Mouse (Mus musculus): ENCODE data around the gene Dnajb9. TPM values are rescaled to one million over a fixed set of nuclear protein-coding genes. Genes with fewer than 3 reads are reported as not detected.
A peak's percentile ranks its signal among the peaks of the same experiment; 100 is the strongest.
"Not testable (repeated sequence)": the region's sequence is repeated elsewhere in the genome, so short reads cannot be mapped to it uniquely, and the experiment has no call there.

Gene Dnajb9
- 9.1 and 10.1 TPM in 2 replicates for polyA plus RNA-seq (2012; rRNA removed)

DNA sequence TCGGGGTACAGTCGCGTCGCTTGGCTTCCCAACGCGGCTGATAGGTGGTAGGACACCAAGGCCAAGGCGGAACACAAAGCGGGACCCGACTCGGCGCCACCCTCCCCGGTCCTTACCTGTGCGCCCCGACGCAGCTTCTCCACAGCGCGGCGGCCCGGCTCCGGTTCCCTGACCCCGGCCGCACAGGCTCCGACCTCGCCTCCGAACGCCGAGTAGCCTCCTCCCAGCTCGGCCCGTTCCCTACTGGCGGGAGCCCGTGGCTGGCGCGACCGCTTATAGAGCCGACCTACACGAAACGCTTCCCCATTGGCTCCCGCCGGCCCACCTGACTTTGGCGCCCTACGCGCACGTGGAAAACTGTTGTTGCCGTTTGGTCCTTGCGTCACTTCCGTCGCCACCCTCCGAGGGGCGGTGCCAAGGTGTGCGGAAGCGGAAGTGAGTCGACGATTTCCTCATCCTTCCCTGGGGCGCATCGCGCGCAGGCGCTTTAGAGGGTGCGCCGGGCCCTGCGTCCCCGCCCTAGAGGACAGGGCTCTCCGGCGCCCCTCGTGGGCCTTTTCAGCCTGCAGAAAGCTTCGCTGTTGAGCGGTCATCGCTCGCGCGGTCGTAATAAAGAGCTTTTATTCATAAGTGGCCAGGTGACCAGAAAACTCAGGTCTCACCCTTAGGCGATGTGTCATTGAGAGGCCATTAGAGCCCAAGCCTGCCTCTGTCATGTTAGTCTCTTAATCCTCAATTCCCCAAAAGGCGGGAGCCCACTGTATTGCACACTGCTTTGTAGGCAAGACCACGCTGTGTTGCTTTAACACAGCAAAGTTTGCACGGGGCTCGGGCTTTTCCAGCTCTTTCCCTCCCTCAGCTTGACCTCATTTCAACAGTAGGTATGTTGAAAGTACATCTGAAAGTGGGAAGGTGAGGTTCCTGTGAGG, at the start of gene Dnajb9:
Gene Dnajb9 (minus strand): TSS at position 503 of the 929 bp plus-strand sequence.
- peak; percentile 69 for DNase-seq (ENCODE audit: low read depth)

DNA sequence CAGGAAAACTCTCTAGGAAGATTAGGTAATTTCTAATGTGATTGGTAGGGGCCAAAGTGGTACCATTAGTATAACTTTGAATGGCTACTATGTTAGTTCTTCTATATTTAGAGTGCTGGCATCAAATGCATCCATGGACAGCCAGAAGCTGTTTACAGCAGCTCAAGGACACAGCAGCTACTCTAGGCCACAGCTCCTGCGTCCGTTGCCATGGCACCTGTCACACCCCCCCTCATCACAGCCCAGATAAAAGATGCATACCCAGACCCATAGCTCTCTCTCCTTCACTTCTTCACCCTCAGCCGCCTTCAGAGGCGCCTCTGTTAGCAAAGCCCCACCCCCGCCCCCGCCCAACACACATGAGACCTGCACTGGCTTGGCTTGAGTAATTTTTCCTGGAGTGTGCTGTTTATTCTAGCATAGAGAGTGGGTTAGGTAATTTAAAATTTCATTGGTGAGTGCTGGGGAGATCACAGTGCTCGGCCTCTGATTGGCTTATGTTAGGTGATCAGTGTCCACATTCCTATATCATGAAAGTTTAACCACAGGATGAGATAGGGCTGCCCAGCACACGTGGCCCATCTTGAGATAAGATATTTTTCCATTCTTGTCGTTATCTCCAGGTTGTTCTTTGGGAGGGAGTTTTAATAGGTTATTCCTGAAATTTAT, 38.3 kb upstream of the Dnajb9 start:
- DNase-seq (ENCODE audit: low read depth): no peak

DNA sequence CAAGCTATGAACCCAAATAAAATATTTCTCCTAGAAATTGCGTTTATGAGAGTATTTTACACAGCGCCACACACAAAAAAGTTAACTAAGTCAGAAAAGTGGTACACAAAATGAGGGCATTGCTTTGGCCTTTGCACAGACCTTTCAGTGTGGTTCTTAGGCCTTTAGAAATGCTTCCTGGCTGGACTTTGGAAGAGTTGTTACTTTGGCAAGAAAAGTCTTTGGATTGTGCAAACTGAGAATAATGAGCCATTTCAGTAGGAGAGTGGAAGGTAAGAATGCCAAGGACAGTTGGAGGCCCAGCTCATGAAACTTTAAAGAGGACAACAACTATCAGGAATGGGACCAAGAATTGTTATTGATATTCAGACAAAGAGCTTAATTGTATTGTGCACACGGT, 35.6 kb upstream of the Dnajb9 start:
- no peak for DNase-seq (ENCODE audit: low read depth)

DNA sequence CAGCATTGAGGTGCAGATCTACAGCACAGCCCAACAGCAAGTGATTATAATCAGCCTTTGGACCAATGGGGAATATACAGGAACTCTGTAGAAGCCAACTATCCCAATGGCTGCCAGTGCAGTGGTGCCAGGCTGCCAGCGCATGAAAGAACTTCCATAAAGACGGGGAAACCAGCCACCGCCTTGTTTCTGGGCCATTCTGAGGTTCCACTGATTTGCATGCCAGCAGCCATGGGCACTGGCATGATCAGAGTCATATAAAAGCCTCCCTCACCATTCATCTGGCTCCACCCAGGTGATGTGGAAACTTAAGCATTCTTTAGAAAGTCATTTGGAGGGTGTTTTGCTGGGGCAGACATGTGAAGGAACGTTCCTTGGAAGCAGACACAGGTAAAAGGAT, 32.3 kb upstream of the Dnajb9 start:
- no peak for DNase-seq (ENCODE audit: low read depth)

DNA sequence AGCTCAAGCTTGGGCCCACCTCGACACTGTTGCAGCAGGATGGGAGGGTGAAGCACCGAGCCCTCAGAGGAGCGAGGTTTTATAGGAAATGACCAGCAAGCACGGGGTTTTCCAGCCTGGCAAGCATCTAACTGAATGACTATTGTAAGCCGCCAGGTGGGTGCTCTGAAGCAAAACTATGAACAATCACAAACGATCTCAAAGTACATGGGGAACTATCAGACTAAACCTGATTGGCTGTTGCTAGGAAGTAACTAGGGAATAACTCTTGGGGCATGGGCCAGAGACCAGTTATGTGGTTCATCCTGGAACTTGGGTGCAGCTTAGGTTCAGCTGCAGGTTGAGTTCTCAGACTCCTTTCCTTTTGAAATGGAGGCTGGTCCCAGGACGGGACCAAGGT, 31.0 kb upstream of the Dnajb9 start:
- no peak for DNase-seq (ENCODE audit: low read depth)

DNA sequence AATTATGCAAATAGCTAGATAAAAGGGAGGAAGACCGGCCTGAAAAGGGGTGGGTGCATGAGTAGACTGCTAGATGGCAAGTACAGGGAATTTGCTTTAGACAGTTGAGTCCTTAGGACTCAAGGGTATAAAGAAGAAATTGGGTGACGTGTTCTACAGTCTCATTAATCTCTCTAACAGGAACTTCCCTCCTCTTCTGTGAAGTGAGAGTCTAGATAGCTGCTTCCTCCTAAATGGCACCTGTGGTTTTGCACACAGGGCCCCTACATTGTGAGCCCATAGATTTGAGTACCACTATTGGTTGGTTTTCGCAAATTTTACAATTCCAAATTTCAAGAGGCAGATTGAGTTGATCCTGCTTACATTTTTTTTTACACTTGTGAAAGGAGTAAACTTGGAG, 14.5 kb upstream of the Dnajb9 start:
- no peak for DNase-seq (ENCODE audit: low read depth)

DNA sequence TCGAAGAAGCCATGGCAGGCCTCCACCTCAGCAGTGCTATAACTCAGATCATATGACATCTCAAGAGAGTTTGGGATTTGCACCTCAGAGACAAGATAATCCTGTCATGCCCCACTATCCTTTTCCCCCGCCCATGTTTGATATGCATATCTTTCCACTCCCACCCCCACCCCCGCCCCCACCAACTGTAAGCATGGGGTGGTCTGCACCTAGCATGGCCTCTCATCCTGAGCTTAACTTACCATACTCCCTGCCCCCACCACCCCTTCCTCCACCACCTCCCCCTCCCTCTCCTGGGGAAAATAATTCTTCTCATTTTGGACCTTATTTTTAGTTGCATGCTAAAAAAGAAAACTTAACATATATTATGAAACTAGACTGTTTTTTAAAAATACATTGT, 12.9 kb upstream of the Dnajb9 start:
- no peak for DNase-seq (ENCODE audit: low read depth)

DNA sequence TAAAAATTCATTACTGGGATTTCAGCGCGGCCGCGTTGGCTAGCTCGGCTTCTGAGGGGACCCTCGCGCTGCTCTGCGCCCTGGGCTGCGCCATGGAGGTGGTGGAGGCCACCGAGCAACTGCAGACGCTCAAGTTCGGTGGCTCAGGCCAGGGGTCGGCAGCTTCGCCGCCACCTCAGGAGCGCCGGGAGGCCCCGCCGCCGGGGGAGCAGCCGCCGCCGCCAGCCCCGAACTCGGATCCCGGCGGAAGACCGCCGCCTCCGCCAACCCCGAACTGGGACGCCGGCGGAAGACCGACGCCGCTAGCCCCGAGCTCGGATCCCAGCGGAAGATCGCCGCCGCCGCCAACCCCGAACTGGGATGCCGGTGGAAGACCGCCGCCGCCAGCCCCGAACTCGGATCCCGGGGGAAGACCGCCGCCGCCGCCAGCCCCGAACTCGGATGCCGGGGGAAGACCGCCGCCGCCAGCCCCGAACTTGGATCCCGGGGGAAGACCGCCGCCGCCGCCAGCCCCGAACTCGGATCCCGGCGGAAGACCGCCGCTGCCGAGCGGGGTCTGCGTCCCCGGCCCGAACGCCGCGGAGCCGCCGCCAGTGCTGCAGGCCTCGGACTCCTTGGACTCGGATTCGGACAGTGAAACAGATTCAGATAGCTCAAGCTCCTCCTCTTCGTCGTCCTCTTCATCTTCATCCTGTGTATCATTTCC, 11.7 kb upstream of the Dnajb9 start:
- DNase-seq (ENCODE audit: low read depth): no peak

DNA sequence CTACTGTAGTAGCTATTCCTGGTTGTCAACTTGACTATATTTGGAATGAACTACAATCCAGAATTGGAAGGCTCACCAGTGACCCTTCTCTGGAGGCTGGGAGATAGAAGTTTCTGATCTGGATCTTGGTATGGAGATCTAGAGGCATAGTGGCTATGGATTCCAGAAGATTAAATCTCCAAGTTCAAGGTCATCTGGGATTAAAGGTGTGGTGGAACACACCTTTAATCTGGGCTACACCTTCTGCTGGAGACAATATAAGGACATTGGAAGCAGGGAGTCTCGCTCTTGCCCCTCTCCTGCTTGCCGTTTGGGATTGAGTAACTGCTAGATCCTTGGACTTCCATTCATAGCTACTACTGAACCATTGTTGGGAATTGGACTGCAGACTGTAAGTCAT, 10.9 kb upstream of the Dnajb9 start, which contains the start of gene Pnpla8:
Gene Pnpla8 (plus strand): TSS at position 301 of the 400 bp plus-strand sequence.
- DNase-seq (ENCODE audit: low read depth): not testable (repeated sequence)

DNA sequence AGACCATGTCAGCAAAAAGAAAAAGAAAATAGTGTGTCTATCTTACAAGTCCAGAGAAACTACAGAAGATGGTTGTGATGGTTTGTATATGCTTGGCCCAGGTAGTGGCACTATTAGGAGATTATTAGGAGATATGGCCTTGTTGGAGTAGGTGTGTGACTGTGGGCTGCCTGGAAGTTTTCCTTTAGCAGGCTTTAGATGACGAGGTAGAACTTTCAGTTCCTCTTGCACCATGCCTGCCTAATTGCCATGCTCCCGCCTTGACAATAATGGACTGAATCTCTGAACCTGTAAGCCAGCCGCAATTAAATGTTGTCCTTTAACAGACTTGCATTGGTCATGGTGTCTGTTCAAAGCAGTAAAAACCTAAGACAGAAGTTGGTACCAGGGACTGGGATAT, 1.4 kb upstream of the Dnajb9 start:
- no peak for DNase-seq (ENCODE audit: low read depth)

DNA sequence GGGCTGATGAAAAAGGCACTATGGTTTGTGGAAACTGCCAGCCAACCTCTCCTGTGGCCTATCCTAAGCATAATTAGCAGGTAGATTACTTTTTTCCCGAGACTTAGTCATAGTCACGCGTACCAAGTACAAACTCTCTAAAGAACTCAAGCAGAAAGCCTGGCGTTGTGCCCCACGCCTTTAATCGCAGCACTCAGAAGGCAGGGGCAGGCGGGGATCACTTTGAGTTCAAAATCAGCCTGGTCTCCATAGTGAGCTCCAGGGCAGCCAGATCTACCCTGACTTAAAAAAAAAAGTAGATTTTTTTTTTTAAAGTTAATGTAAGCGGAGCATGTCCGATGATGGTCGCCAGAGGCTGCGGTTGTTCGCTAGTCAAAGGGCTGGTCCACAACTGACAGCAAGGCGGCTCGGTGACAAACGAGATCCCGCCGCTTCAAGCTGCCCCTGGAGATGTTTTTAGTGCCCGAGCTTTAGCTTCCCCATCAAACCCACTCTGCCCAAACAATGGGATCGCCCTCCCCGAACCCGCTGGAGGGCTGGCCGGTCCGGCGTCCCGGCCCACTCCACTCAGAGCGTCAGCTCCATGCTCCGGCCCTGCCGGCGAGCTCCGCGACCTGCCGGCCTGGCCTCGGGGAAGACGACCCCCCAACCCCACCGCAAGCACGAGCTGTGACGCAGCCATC, 844 bp downstream of the Dnajb9 start:
- DNase-seq (ENCODE audit: low read depth): no peak

DNA sequence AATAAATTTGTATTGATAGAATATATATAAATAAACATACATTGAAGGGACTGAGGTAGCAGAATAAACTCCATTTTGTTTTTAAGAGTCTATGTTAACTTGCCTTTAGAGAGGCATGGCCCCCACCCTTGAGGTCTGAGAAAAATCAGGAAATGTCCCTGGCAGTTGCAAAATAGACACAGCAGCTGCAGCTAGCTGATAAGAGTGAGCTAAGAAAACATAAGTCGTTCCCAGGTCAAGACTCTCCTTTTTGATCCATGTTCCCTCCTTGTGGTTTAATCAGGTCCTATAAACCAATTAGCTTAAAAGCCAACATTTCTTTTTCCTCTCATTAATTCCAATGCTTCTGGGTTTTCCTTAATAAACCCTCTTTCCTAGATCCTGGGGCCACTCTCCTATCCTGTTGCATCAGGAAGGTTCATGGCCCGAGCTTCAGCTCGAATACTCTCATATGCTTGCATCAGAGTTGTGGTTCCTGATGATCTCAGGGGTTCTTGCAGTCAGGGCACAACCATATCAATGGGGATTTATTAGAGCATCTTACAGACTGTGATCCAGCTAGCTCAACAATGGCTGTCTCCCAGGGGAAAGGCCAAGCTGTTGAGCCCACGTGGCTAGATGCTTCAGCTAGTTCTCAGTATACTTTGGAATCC, 12.1 kb downstream of the Dnajb9 start:
- no peak for DNase-seq (ENCODE audit: low read depth)

DNA sequence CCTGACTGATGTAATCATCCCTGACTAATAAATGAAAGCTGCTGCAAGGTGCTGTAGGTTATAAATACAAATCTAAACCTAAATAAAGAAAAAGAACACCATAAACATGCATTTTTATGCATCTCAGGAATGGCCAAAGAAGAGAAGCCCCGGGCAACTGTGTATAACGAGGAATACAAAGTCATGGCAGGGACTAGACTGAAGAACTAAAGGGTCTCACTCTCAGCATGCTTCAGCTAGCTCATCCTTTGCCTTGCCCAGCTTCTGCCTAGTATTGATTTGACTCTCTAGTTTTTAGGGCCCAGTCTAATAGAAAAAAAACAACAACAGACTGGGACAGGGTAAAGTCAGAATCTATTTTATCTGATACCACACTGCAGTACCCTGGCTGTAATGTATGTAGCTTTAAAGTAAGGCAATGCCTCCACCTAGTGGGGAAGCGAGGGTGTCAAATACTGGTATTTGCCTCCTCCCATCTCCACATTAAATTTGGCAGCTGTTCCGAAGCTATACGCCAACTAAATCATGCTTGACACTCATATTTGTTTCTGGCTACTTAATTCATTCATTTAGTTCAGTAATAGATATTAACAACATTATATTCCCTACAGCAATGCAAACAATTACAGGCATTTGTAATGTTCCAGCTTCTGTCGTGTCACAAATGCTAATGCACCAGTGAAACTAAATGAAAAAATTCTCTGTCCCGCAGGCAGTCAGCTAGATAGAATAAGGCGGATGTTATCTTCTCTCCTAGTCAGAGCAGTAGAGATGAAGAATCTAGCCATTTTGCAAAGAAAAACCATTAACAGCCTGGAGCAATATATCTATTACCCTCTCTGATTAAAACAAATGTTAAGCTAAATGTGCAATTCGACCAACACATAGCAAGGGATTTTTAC, 28.8 kb downstream of the Dnajb9 start:
- no peak for DNase-seq (ENCODE audit: low read depth)

DNA sequence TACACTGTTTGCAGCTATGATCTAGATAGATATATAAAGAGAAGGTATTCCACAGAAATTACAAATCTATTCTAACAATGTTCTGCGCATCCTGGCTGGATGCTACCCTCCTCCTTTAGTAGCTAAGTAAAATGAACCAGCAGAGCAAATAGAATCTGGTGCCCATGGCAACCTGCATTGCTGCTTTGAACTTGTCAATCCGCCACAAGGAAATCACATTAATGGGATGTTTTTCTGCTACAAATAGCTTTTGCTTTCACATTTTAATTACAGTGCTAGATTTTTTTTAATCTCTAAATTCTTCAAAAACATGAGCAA, 33.1 kb downstream of the Dnajb9 start:
- no peak for DNase-seq (ENCODE audit: low read depth)

DNA sequence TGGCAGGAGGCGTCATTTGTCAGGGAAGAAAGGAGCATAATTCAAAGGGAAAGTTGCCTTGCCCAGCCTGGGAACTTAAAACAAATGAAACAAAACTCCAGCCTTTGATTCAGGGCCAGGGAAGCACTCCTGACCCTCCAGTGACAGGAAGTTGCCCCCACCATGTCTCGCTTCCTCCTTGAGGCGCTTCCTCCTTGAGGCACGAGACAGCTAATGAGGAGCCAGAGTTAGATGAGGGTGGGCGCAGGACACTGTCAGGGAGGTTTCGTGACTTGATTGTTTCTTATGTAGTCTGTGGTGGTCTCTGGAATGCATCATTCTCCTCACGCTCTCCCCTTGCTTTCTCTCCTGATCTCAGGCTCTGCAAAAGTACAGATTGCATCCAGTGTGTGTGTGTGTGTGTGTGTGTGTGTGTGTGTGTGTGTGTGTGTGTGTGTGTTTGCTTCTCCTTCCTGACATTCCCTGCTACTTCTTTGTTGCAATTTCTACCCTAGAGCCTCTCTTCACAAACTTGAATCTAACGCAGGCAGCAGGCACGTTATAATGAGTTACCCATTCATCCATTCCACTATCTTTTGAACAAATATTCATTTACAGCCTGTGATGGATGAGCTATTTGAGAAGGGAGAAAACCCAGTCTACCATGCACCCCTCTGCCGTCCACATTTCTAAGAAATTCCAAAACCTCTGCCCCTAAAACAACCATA, 33.6 kb downstream of the Dnajb9 start:
- DNase-seq (ENCODE audit: low read depth): no peak

DNA sequence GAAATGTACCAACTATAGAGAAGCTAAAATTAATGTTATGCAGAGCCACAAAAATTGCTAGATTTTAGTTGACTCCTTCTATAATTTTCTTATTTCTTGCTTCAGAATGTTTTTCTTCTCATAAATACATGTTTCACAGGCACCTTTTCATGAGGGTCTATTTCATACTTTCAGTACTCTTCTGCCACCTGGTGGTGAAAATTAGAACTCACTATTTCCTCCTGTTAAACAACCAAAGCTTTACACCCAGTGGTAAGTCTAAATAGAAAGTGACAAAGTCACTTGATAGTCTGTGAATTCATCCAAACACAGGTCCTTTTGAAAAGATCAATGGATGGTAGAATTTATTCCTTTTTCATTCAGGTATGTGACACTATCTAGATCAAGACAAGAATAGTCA, 43.2 kb downstream of the Dnajb9 start:
- no peak for DNase-seq (ENCODE audit: low read depth)

DNA sequence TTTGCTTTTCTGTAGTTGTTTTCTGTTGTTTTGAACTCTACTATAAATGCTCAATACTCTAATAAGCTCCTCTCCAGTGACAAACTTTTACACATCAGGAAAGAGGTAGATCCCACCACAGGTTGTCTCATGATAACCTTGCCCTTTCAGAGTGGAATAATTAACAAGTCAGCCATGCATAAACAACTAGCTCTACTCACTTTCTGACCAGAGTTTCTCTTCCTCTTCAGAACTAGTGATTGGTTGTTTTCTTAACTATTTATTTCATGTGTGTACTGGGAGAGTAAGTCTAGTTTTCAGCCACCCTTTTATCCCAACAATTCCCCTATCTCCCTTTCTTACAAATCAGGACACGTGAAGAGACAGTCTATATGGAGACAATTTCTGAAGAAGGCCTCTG, 50.8 kb downstream of the Dnajb9 start:
- DNase-seq (ENCODE audit: low read depth): no peak
